Mouse (Mus musculus) liver, embryonic 11.5 days (tissue): ENCODE measurements around the gene Gfy. TPM values are rescaled to one million over a fixed set of nuclear protein-coding genes. Genes with fewer than 3 reads are reported as not detected.
"Not testable (repeated sequence)": the region's sequence is repeated elsewhere in the genome, so short reads cannot be mapped to it uniquely, and the experiment has no call there.

Source experiments
- ATAC-seq: fragments of 200-750 bp; cut with Nextera tagmentation; replicated peaks from 2 replicates; pipeline ENCODE4 v1.8.0; 2017; ENCODE audit warnings: moderate number of reproducible peaks, mild to moderate bottlenecking, moderate TSS enrichment, moderate library complexity; ENCODE audit not compliant: low FRiP score
- DNase-seq: peaks from one replicate; pipeline ENCODE4 v3.0.0-alpha.2; 2017; ENCODE audit warnings: low spot score
- H3K27ac ChIP-seq: fragments of 300-500 bp; sonication (generic); 2 replicates; pipeline ENCODE4 v1.5.1; 2014; ENCODE audit warnings: mild to moderate bottlenecking, low read depth, low read length, control low read depth
- H3K27me3 ChIP-seq: fragments of 300-500 bp; sonication (generic); replicated peaks from 2 replicates; pipeline ENCODE4 v1.6.1; 2014; ENCODE audit warnings: low read length, mixed read lengths; ENCODE audit not compliant: control insufficient read depth, insufficient read depth
- H3K36me3 ChIP-seq: fragments of 300-500 bp; sonication (generic); 2 replicates; pipeline ENCODE4 v1.6.1; 2014; ENCODE audit warnings: mild to moderate bottlenecking, low read length, moderate library complexity, mixed read lengths; ENCODE audit not compliant: control insufficient read depth, insufficient read depth
- H3K4me1 ChIP-seq: fragments of 300-500 bp; sonication (generic); replicated peaks from 2 replicates; pipeline ENCODE4 v1.6.1; 2014; ENCODE audit warnings: low read length, mixed read lengths; ENCODE audit not compliant: control insufficient read depth, insufficient read depth
- H3K4me2 ChIP-seq: fragments of 300-500 bp; sonication (generic); 2 replicates; pipeline ENCODE4 v1.6.1; 2014; ENCODE audit warnings: mild to moderate bottlenecking, control low read depth, moderate library complexity
- H3K4me3 ChIP-seq: fragments of 300-500 bp; sonication (generic); 2 replicates; pipeline ENCODE4 v1.5.1; 2014; ENCODE audit warnings: low read depth, low read length, control low read depth
- H3K9ac ChIP-seq: fragments of 300-500 bp; sonication (generic); 2 replicates; pipeline ENCODE4 v1.6.1; 2014; ENCODE audit warnings: low read depth, low read length, control low read depth
- H3K9me3 ChIP-seq: fragments of 300-500 bp; sonication (generic); 2 replicates; pipeline ENCODE4 v1.6.1; 2016; ENCODE audit warnings: low read length, inconsistent platforms, mixed read lengths; ENCODE audit not compliant: control insufficient read depth
- WGBS: fragments of 180-500 bp; shearing (Covaris S2); extraction: QIAGEN DNeasy Blood & Tissue Kit; methylation state at CpG from one replicate; pipeline ENCODE4 v1.1.7; 2014; 5-methylcytosine and 5-hydroxymethylcytosine counted together
- polyA plus RNA-seq: library from polyadenylated mRNA; unstranded; fragments of >200 nt; fragmentation: Nextera tagmentation; extraction: Ambion mirVana; gene quantifications from 2 replicates; pipeline ENCODE4 v1.2.1, GENCODE M21; 2014

Gene Gfy
- polyA plus RNA-seq, 1 experiment from 2014 or later: not detected

DNA sequence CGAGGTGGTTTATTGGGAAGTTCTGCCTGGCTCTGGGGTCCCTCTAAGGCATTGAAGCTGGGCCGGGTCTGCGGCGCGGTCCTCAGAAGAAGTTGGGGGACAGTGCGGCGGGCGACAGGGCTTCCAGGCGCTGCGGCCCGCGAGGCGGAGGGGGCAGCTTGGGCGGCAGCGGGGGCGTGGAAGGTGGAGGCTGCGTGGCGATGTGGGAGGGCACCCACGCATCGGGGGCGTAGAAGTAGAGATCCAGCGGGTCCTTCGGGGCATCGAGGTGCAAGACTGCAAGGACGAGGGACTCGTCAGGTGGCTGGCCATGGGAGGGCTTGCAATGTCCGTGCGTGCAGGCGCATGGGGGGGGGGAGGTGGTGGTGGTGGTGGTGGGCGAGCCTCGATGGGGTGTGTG, 3.0 kb downstream of the Gfy start:
- H3K27me3 ChIP-seq: peaks cover 83% of the 10 kb centered on the region
- 0 out of 2 replicates have a peak, but pooled peaks cover 3% of the 10 kb centered on the region for H3K4me1 ChIP-seq
- 0 out of 2 replicates have a peak overlapping the region, but pooled peaks have one; percentile 12 for H3K4me3 ChIP-seq
- 0 out of 2 replicates have a peak, but pooled peaks cover under 1% of the 10 kb centered on the region for H3K9me3 ChIP-seq
- no peak overlapping the region for H3K9ac ChIP-seq
- no peak overlapping the region for H3K27ac ChIP-seq
- no peak overlapping the region for H3K4me2 ChIP-seq
- ATAC-seq: no peak
- no peaks in the 10 kb centered on the region for H3K36me3 ChIP-seq
- 6% methylated on average over 31 of the region's 31 CpGs for WGBS
- no peak for DNase-seq

DNA sequence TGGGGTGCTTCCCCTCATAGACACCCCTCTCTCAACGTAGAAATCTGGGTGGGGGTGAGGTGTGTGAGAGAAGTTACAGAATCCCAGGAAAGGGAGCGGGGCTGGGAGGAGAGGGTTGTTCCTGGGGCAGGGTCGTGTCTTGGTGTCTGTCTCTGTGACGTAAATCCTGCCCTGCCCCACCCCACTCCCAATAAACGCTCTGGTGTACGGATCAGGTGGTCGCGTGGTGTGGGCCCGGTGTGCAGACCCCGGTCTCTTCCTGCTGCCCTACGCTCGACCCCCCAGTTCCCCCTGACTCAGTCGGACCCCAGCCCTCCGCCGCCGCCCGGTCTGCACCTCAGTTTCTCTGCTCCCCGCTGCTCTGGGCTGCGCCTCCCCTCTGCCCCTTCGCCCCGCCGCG, 3.4 kb downstream of the Gfy start:
- DNase-seq: no peak
- Histone ChIP-seq H3K4me3 (no peak overlapping the region), H3K27me3 (peaks cover 80% of the 10 kb centered on the region), H3K27ac (no peak overlapping the region), H3K4me2 (no peak overlapping the region), H3K9ac (no peak overlapping the region), H3K9me3 (0 out of 2 replicates have a peak, but pooled peaks cover 3% of the 10 kb centered on the region), H3K4me1 (0 out of 2 replicates have a peak, but pooled peaks cover 3% of the 10 kb centered on the region), H3K36me3 (no peaks in the 10 kb centered on the region)
- no peak for ATAC-seq
- 4% methylated on average over 23 of the region's 23 CpGs for WGBS

DNA sequence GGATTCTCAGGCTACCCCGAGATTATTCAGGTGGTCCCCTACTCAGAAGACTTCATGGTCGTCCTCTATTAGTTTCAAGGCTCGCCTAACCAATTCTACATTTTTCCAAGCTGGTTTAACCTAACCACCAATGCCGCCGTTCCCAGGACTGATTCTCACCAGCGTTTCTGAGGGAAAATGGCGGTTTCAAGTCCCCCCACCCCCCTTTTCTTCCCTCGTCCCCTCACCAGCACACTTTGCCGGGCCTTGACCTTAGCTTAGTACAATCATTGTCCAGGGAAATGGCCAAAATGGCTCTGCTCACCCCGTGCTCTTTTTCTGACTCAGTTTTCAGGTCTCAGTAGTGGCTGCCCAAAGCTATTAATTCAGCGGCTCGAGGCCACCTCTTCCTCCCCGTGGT, 4.0 kb downstream of the Gfy start:
- H3K4me2 ChIP-seq: no peak overlapping the region
- H3K4me1 ChIP-seq: 0 out of 2 replicates have a peak, but pooled peaks cover 3% of the 10 kb centered on the region

DNA sequence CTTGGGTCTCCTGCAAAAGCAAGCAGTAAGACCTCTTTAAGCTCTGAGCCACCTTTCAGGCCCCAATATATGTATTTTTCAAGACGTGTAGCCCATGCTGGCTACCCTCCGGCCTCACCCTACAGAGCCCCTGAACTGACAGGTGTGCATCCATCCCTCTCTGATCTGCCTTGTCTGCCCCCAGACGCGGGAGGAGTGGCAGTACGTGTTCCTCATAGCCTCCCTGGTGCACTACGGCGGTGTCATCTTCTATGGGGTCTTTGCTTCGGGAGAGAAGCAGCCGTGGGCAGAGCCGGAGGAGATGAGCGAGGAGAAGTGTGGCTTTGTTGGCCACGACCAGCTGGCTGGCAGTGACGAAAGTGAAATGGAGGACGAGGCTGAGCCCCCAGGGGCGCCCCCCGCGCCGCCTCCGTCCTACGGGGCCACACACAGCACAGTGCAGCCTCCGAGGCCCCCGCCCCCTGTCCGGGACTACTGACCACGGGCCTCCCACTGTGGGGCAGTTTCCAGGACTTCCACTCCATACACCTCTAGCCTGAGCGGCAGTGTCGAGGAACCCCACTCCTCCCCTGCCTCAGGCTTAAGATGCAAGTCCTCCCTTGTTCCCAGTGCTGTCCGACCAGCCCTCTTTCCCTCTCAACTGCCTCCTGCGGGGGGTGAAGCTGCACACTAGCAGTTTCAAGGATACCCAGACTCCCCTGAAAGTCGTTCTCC, 4.6 kb downstream of the Gfy start:
- Histone ChIP-seq H3K9ac (no peak overlapping the region), H3K4me2 (no peak overlapping the region), H3K9me3 (peaks cover 8% of the 10 kb centered on the region), H3K27me3 (peaks cover 70% of the 10 kb centered on the region), H3K4me3 (no peak overlapping the region), H3K4me1 (0 out of 2 replicates have a peak, but pooled peaks cover 3% of the 10 kb centered on the region), H3K27ac (no peak overlapping the region), H3K36me3 (no peaks in the 10 kb centered on the region)
- ATAC-seq: no peak
- no peak for DNase-seq
- WGBS: 7% methylated on average over 29 of the region's 29 CpGs

More for the DNA sequence above, 4.0 kb downstream of the Gfy start:
- Histone ChIP-seq H3K27me3 (peaks cover 76% of the 10 kb centered on the region), H3K9me3 (0 out of 2 replicates have a peak, but pooled peaks cover 3% of the 10 kb centered on the region), H3K27ac (no peak overlapping the region), H3K36me3 (no peaks in the 10 kb centered on the region), H3K9ac (no peak overlapping the region), H3K4me3 (no peak overlapping the region)
- ATAC-seq (no peak), DNase-seq (no peak)
- WGBS: 5% methylated on average over 13 of the region's 13 CpGs

DNA sequence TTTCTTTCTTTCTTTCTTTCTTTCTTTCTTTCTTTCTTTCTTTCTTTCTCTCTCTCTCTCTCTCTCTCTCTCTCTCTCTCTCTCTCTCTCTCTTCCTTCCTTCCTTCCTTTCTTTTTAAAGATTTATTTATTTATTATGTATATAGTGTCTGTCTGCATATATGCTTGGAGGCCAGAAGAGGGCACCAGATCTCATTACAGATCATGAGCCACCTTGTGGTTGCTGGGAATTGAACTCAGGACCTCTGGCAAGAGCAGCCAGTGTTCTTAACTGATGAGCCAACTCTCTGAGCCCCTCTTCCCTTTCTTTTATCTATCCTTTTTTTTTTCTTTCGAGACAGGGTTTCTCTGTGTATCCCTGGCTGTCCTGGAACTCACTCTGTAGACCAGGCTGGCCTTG, 5.6 kb downstream of the Gfy start:
- H3K4me1 ChIP-seq, H3K36me3 ChIP-seq, H3K27ac ChIP-seq, H3K4me2 ChIP-seq, ATAC-seq, DNase-seq, H3K9ac ChIP-seq, H3K4me3 ChIP-seq: not testable (repeated sequence)
- Histone ChIP-seq H3K27me3 (peaks cover 70% of the 10 kb centered on the region), H3K9me3 (peaks cover 16% of the 10 kb centered on the region)
- WGBS: 42% methylated on average over 1 of the region's 1 CpGs

DNA sequence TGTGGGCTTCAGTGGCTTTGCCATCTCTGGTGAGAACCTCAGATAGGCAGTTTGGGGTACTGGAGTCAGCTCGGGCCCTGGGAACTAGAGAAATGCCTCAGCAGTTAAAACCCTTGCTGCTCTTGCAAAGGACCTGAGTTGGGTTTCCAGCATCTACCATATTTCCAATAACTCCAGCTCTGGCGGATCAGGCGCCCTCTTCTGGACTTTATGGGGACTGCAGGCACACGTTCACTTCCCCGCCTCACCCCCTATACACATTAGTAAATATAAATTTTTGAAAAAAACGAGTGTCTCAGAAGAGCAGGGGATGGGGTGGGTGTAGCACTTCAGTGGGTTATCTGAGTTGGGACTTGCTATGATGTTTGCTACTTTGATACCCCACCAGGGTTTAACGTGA, 6.4 kb downstream of the Gfy start:
- Histone ChIP-seq H3K4me2 (no peak overlapping the region), H3K4me1 (0 out of 2 replicates have a peak, but pooled peaks cover 3% of the 10 kb centered on the region), H3K9ac (no peak overlapping the region), H3K27ac (no peak overlapping the region), H3K27me3 (peaks cover 70% of the 10 kb centered on the region), H3K4me3 (no peak overlapping the region), H3K9me3 (peaks cover 18% of the 10 kb centered on the region), H3K36me3 (no peaks in the 10 kb centered on the region)
- no peak for DNase-seq
- 52% methylated on average over 7 of the region's 7 CpGs for WGBS
- ATAC-seq: no peak

DNA sequence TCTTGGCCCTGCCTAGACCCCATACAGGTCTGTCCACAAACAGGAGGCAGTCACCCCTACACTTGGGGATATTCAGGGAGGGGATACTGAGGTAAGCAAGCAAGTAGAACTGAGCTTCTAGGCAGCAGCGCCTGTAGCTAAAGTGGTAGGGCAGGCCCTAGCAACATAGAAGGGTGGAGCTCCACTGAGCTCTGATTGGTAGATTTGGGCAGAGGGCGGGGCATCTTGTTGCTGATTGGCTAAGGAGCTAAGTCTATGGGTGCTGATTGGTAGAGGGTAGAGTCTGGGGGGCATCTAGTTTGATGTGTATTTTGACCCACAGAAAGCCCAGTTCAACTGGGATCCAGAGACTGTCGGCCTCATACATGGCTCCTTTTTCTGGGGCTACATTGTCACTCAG, 9.9 kb downstream of the Gfy start:
- H3K27me3 ChIP-seq: peaks cover 70% of the 10 kb centered on the region
- no peak overlapping the region for H3K27ac ChIP-seq
- H3K4me3 ChIP-seq: no peak overlapping the region
- no peak for DNase-seq
- H3K36me3 ChIP-seq: no peaks in the 10 kb centered on the region
- ATAC-seq: no peak
- no peak overlapping the region for H3K9ac ChIP-seq
- 83% methylated on average over 3 of the region's 3 CpGs for WGBS
- H3K9me3 ChIP-seq: peaks cover 18% of the 10 kb centered on the region
- no peaks in the 10 kb centered on the region for H3K4me1 ChIP-seq
- H3K4me2 ChIP-seq: no peak overlapping the region

DNA sequence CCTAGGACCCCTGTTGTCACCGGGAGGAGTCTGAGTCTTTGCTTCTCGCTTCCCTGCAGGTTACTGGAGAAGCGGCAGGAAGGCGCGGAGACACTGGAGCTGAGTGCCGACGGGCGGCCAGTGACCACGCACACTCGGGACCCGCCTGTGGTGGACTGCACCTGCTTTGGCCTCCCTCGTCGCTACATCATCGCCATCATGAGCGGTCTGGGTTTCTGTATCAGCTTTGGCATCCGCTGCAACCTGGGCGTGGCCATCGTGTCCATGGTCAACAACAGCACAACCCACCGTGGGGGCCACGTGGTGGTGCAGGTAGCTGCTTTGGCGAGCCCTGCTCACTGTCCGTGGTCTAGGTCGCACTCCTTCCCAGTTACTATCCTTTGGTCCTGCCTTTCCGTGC, 10.7 kb downstream of the Gfy start:
- no peak overlapping the region for H3K27ac ChIP-seq
- DNase-seq: no peak
- H3K9ac ChIP-seq: no peak overlapping the region
- ATAC-seq: no peak
- H3K4me2 ChIP-seq: no peak overlapping the region
- WGBS: 8% methylated on average over 24 of the region's 24 CpGs
- H3K27me3 ChIP-seq: peaks cover 75% of the 10 kb centered on the region
- peaks cover 18% of the 10 kb centered on the region for H3K9me3 ChIP-seq
- H3K36me3 ChIP-seq: no peaks in the 10 kb centered on the region
- peaks cover 4% of the 10 kb centered on the region for H3K4me1 ChIP-seq
- H3K4me3 ChIP-seq: no peak overlapping the region
